Mouse (Mus musculus) heart, adult 8-10 months (tissue): ENCODE data around the gene Slc25a41. TPM values are rescaled to one million over a fixed set of nuclear protein-coding genes. Genes with fewer than 3 reads are reported as not detected.
A peak's percentile ranks its signal among the peaks of the same experiment; 100 is the strongest.

Experiments used
- DNase-seq: peaks from one replicate; pipeline ENCODE4 v3.0.0; 2022; ENCODE audit warnings: low spot score
- total RNA-seq, 4 experiments: library from RNA; stranded (reverse); gene quantifications; 2 replicates each; pipeline ENCODE4 v1.2.4; 2022

Gene Slc25a41
- total RNA-seq, 4 experiments from 2014 or later: not detected

- no peak for DNase-seq
These were observed 50.5 kb downstream of the Slc25a41 start for GRCm38 (mm10) chr17:56990966-56991365.

GRCm38 (mm10) chr17:56990115-56990746 is 51.2 kb downstream of the Slc25a41 start, which contains the start of gene Clpp:
Gene Clpp (plus strand): TSS chr17:56990305.
- peak; percentile 97 for DNase-seq

DNA sequence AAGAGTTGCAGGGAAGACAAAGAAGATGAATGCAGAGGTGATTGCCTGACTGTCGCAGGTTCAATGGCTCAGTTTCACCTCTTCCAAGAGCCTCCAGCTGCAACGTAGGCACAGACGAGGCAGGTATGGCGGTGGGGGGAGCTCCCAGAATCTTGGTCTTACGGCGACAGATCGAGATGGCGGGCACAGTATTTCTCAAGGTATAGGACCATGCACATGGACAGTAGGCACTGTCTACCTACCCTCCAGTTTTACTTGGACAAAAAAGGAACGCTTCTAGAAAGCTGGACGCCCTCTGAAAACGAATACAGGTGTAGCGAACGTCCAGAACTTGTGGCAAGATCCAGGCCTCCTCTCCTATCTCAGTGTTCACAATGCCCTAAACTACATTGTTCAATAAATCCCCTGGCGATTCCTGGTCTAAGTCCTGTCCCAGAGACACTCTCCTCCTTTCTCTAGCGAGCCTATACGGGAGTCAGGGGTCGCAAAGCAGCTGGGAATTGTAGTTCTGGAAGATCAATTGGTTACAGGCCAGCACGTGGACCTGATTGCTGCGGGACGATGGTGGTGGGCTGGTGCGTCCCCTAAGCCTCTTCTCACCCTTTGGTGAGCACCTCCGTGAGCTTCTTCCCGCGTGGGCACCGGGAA is 51.9 kb downstream of the Slc25a41 start:
- DNase-seq: no peak

DNA sequence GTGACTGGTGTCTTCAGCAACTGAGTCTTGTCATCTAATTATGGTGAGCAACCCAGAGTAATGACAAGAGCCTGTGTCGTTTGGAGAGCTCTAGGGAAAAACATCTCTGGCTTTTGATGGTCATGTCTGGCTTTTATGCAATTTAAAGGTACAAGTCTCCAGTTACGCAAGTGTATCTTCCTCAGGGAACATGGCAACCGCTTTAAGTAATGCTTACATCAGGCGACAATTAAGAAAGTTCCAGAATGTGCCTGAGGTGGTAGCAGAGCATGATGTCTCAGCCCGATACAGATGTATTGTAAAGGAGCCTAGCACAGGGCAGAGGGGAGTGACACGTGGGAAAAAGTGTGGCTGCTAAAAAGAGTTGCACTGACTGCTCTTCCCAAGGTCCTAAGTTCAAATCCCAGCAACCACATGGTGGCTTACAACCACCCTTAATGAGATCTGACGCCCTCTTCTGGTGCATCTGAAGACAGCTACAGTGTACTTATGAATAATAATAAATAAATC is 52.5 kb downstream of the Slc25a41 start:
- DNase-seq: no peak

DNA sequence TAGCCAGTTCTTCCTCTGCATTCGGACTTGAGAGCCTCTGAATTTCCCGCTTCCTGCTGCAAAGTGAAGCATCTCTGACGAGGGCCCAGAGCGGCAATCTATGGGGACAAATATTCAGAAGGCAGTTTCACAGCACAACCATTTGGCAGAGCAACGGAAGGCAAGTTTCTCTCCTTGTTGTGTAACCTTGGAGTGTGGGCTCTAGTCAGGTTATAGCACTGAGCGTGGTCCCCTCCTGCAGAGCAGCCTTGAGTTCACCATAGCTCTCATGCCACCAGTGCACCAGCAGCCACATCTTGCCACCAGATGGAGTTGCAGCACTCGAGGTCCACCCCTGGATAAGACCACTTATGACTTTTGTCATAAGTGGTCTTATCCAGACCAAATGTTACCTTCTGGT is 53.0 kb downstream of the Slc25a41 start:
- no peak for DNase-seq

DNA sequence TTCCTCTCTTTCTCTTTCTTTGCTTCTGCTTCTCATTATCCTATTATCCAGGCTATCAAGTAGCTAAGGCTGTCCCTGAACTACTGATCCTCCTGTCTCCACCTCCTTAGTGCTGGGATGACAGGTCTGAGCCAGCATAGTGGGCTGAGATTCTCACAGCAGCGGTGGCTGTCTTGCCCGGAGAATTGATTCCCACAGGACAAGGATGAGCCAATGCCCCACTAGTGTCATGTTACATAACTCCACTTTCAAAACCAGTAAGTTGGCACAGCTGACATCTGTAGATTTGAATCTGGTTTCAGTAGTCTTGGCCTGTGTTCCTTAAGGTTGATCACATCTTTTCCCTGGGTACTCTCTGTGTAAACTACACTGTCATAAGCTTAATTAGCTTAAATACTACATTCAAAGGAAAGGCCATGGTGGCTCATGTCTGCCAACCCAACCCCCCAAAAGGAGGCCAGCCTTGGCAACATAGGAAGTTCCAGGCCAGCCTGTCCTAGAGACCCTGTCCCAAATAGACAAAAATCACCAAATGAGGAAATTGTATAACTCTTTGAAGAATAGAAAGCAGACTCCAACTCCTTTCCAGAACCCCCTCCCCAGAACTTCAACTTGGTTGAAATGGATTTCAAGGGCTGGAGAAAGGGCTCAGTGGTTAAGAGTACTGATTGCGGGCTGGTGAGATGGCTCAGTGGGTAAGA is 55.2 kb downstream of the Slc25a41 start:
- no peak for DNase-seq

GRCm38 (mm10) chr17:56985656-56986055 is 55.8 kb downstream of the Slc25a41 start:
- no peak for DNase-seq

- DNase-seq: no peak
These were observed 56.6 kb downstream of the Slc25a41 start for GRCm38 (mm10) chr17:56984886-56985285.

Other genes with a start within 250 kb of the Slc25a41 start
- 1 to 10 TPM; 1.6 to 3.5 (median 2.7) TPM for gene Rfx2, start 210.6 kb downstream of the Slc25a41 start, total RNA-seq
- gene Acsbg2, start 167.2 kb downstream of the Slc25a41 start, total RNA-seq: not detected
- not detected for gene 1700061G19Rik, start 166.2 kb downstream of the Slc25a41 start, total RNA-seq
- gene Mllt1, start 106.2 kb downstream of the Slc25a41 start, total RNA-seq: 10 to 100 TPM; 23.3 to 26.9 (median 26.4) TPM
- not detected for gene Acer1, start 59.5 kb downstream of the Slc25a41 start, total RNA-seq
- 10 to 100 TPM; 77.9 to 82.7 (median 80.2) TPM for gene Clpp, start 51.3 kb downstream of the Slc25a41 start, total RNA-seq
- gene Alkbh7, start 44.3 kb downstream of the Slc25a41 start, total RNA-seq: 10 to 100 TPM; 68.0 to 76.3 (median 74.3) TPM
- not detected for gene Pspn, start 41.6 kb downstream of the Slc25a41 start, total RNA-seq
- 10 to 100 TPM; 17.7 to 25.1 (median 20.6) TPM for gene Gtf2f1, start 30.4 kb downstream of the Slc25a41 start, total RNA-seq
- under 1 TPM in 2 of 4 experiments, not detected in 2; 0.37 to 0.60 TPM for gene Gm17949, start 30.2 kb downstream of the Slc25a41 start, total RNA-seq
- 10 to 100 TPM; 35.0 to 47.6 (median 38.6) TPM for gene Khsrp, start 10.1 kb downstream of the Slc25a41 start, total RNA-seq
- under 1 TPM in 2 of 4 experiments, not detected in 2; 0.23 to 0.72 TPM for gene Crb3, start 17.5 kb upstream of the Slc25a41 start, total RNA-seq
- gene Slc25a23, start 18.2 kb upstream of the Slc25a41 start, total RNA-seq: 10 to 100 TPM; 64.7 to 74.7 (median 70.4) TPM
- gene Dennd1c, start 36.9 kb upstream of the Slc25a41 start, total RNA-seq: 1 to 10 TPM in 2 of 4 experiments, under 1 TPM in 2; 0.90 to 1.6 (median 1.2) TPM
- 1 to 10 TPM; 1.1 to 1.7 (median 1.4) TPM for gene Tubb4a, start 46.1 kb upstream of the Slc25a41 start, total RNA-seq
- under 1 TPM; 0.25 to 0.83 (median 0.43) TPM for gene Tnfsf9, start 63.7 kb upstream of the Slc25a41 start, total RNA-seq
- not detected for gene Cd70, start 108.1 kb upstream of the Slc25a41 start, total RNA-seq
- under 1 TPM in 1 of 4 experiments, not detected in 3; 0.20 TPM for gene Tnfsf14, start 152.5 kb upstream of the Slc25a41 start, total RNA-seq
- 100 to 1,000 TPM in 2 of 4 experiments, 10 to 100 TPM in 2; 65.8 to 155 (median 120) TPM for gene C3, start 186.5 kb upstream of the Slc25a41 start, total RNA-seq
- gene Gpr108, start 206.8 kb upstream of the Slc25a41 start, total RNA-seq: 10 to 100 TPM; 29.1 to 35.0 (median 31.0) TPM
- 100 to 1,000 TPM; 117 to 154 (median 134) TPM for gene Trip10, start 207.8 kb upstream of the Slc25a41 start, total RNA-seq
- 1 to 10 TPM; 1.1 to 1.9 (median 1.4) TPM for gene Vav1, start 237.4 kb upstream of the Slc25a41 start, total RNA-seq